Mouse (Mus musculus): ENCODE measurements around the gene Pyy. TPM values are rescaled to one million over a fixed set of nuclear protein-coding genes. Genes with fewer than 3 reads are reported as not detected.

Pyy gene
- polyA plus RNA-seq, 1 experiment: not detected

DNA sequence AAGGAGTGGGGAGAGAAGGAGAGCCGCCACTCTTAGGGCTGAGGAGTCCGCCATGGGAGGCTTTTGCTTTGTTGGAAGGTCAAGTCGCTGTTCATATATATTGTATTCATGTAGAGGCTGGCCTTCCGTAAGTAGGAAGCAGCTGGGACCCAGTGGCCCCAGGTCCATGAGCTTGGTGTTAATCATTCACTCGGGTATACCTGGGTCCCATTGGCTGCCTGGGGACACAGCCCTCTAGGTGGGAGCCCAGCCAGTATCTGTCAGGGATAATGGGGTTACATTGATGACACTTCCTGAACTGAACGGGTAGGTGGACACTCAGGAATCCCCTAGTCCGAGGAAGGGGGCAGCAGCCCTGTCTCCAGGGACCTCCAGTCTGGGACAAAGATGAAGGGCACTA lies 34.7 kb upstream of the Pyy start:
- WGBS: 70% methylated on average over 7 of the region's 7 CpGs
- no peak overlapping the region for H3K27ac ChIP-seq (ENCODE audit: control insufficient read depth, insufficient read depth, low read depth, low read length, poor library complexity)
- TF ChIP-seq POLR2A (IDR thresholded peaks at IDR 0.05; ENCODE audit: borderline replicate concordance, control insufficient read depth, low read depth, low read length) (no peak), CTCF (IDR thresholded peaks at IDR 0.05; ENCODE audit: control insufficient read depth, insufficient read depth, low read length) (no peak)
- no peak overlapping the region for H3K4me3 ChIP-seq (replicated peaks; ENCODE audit: control insufficient read depth, low read depth, low read length)
- H3K4me1 ChIP-seq (ENCODE audit: control insufficient read depth, insufficient read depth, low read length): peaks cover 1% of the 10 kb centered on the region; the same call in 1 of the 2 replicates

DNA sequence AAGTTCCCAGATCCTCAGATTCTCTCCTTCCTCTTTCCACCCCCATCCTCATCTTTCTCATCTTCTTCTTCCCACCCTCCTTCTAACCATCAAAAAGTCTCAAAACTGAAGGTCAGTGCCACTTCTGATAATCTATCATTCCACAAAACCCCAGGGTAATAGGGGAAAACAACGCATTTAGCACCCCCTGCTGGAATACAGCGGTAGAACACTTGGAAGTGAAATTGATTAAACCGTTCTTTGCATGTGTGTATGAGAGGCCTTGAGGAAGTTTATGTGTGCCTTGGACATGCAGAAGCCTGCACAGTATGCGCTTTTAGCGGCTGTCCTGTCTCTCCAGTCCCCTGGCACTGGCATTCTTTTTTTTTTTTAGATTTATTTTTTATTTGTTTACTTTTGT lies 32.9 kb upstream of the Pyy start:
- TF ChIP-seq POLR2A (IDR thresholded peaks at IDR 0.05; ENCODE audit: borderline replicate concordance, control insufficient read depth, low read depth, low read length) (no peak), CTCF (IDR thresholded peaks at IDR 0.05; ENCODE audit: control insufficient read depth, insufficient read depth, low read length) (0 out of 2 replicates have a peak, but pooled peaks have one; percentile 16)
- WGBS: 3% methylated on average over 5 of the region's 5 CpGs
- Histone ChIP-seq H3K4me1 (ENCODE audit: control insufficient read depth, insufficient read depth, low read length) (no peaks in the 10 kb centered on the region), H3K4me3 (replicated peaks; ENCODE audit: control insufficient read depth, low read depth, low read length) (no peak overlapping the region), H3K27ac (ENCODE audit: control insufficient read depth, insufficient read depth, low read depth, low read length, poor library complexity) (no peak overlapping the region)

DNA sequence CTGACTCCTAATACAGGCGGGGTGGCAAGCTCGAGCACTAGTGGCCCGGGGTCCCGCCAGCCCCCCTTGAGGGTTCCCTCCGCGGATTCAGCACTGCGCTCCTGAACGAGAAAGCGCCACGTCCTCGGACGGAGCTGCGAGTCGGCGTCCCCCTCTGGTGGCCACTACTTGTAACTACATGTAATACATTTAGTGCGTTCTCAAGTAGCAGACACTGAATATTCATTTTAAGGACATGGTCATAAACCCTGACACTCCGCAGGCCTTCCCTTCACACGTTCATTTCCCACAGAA lies 30.8 kb upstream of the Pyy start:
- TF ChIP-seq CTCF (IDR thresholded peaks at IDR 0.05; ENCODE audit: control insufficient read depth, insufficient read depth, low read length) (peak; percentile 92), POLR2A (IDR thresholded peaks at IDR 0.05; ENCODE audit: borderline replicate concordance, control insufficient read depth, low read depth, low read length) (no peak)
- WGBS: 2% methylated on average over 18 of the region's 18 CpGs
- no peak overlapping the region for H3K4me3 ChIP-seq (replicated peaks; ENCODE audit: control insufficient read depth, low read depth, low read length)
- no peaks in the 10 kb centered on the region for H3K4me1 ChIP-seq (ENCODE audit: control insufficient read depth, insufficient read depth, low read length)
- H3K27ac ChIP-seq (ENCODE audit: control insufficient read depth, insufficient read depth, low read depth, low read length, poor library complexity): no peak overlapping the region

DNA sequence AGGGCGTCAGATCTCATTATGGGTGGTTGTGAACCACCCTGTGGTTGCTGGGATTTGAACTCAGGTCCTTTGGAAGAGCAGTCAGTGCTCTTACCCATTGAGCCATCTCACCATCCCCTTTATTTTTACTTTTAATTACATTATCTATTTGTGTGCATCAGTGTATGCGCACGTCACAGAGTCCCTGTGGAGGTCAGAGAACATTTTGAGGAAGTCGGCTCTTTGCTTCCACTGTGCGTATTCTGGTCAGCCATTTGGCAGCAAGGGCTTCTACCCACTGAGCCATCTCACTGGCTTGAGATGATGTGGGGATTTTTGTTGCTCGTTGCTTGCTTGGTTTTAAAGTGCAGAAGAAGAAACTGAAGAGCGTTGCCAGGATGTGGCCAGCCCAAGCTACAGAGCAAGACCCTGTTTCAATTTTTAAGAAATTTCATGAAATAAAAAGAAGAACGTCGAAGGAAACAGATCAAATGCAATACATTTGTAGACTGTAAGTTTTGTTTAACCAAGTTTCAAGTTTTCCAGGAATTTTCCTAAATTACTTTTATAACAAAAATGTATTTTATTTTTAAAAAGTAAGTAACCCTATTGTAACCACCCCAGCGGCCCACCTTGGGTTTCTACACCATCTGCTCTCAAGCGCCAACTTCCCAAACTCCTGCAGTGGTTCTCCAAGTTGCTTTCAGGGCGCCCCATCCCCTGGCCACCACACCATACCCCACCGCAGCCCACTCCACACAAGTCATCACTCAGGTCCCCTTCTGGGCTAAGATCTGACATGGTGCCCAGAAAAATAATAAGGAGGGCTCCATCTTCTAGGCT lies 30.2 kb upstream of the Pyy start:
- Histone ChIP-seq H3K27ac (ENCODE audit: control insufficient read depth, insufficient read depth, low read depth, low read length, poor library complexity) (no peak overlapping the region), H3K4me3 (replicated peaks; ENCODE audit: control insufficient read depth, low read depth, low read length) (no peak overlapping the region), H3K4me1 (ENCODE audit: control insufficient read depth, insufficient read depth, low read length) (no peaks in the 10 kb centered on the region)
- TF ChIP-seq POLR2A (IDR thresholded peaks at IDR 0.05; ENCODE audit: borderline replicate concordance, control insufficient read depth, low read depth, low read length) (no peak), CTCF (IDR thresholded peaks at IDR 0.05; ENCODE audit: control insufficient read depth, insufficient read depth, low read length) (no peak)
- 18% methylated on average over 13 of the region's 13 CpGs for WGBS

DNA sequence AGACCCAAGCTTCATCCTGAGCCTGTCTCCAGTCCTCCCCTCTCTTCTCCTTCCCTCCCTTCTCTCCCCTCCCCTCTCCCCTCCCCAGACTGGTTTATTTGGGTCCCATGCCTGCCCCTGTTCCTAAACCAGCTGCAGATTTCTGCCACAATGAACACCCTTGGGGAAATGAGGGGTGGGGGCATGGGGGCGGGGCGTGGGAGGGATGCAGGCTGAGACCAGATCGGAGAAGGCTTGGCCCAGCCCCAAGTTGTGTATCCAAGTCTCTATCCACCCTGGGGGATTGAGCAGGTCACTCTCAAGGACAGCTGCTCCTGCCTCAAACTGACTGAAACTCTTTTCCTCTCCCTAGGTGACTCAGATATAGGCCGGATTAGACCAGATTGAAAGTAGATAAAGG lies 26.9 kb upstream of the Pyy start:
- no peak for TF ChIP-seq CTCF (IDR thresholded peaks at IDR 0.05; ENCODE audit: control insufficient read depth, insufficient read depth, low read length)
- TF ChIP-seq POLR2A (IDR thresholded peaks at IDR 0.05; ENCODE audit: borderline replicate concordance, control insufficient read depth, low read depth, low read length): no peak
- Histone ChIP-seq H3K27ac (ENCODE audit: control insufficient read depth, insufficient read depth, low read depth, low read length, poor library complexity) (no peak overlapping the region), H3K4me3 (replicated peaks; ENCODE audit: control insufficient read depth, low read depth, low read length) (no peak overlapping the region), H3K4me1 (ENCODE audit: control insufficient read depth, insufficient read depth, low read length) (no peaks in the 10 kb centered on the region)
- WGBS: 45% methylated on average over 4 of the region's 4 CpGs

DNA sequence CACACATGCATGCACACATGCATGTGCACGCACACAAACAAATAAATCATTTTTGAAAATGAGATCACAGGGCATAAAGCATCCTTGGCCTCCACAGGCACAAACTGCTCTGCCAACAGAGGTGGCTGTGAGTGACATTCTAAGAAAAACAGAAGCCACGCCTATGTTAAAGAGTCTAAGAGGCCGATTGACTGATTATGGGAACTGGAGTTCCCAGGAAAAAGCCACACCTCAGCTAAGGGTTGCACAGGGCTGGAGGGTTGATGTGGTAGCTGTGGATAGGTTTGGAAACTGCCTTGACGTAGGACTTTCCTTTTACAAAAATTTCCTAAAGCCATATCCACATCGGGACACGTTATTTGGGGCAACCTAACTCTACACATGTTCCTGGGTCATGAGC lies 9.8 kb upstream of the Pyy start:
- 74% methylated on average over 6 of the region's 6 CpGs for WGBS
- Histone ChIP-seq H3K4me1 (ENCODE audit: control insufficient read depth, insufficient read depth, low read length) (no peaks in the 10 kb centered on the region; the same call in 1 of the 2 replicates), H3K4me3 (replicated peaks; ENCODE audit: control insufficient read depth, low read depth, low read length) (no peak overlapping the region), H3K27ac (ENCODE audit: control insufficient read depth, insufficient read depth, low read depth, low read length, poor library complexity) (no peak overlapping the region)
- TF ChIP-seq POLR2A (IDR thresholded peaks at IDR 0.05; ENCODE audit: borderline replicate concordance, control insufficient read depth, low read depth, low read length): no peak
- TF ChIP-seq CTCF (IDR thresholded peaks at IDR 0.05; ENCODE audit: control insufficient read depth, insufficient read depth, low read length): no peak

DNA sequence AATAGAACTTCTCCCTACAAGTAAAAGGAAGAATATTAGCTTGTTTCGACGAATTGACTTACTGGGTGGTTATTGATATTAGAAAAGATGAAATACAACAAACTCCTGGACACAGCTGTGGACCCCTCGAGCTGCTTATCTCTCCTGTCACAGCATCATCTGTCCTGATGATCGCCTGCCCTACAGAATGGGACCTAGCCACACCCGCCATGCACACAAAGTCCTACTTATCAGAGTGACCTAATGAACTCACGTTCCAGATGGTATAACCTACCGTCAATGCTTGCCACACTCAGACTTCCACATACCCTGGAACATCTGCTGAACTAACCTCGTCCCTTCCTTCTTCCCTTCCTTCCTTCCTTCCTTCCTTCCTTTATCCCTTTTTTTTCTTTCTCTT lies 8.6 kb upstream of the Pyy start:
- no peak overlapping the region for H3K27ac ChIP-seq (ENCODE audit: control insufficient read depth, insufficient read depth, low read depth, low read length, poor library complexity)
- 54% methylated on average over 8 of the region's 8 CpGs for WGBS
- no peaks in the 10 kb centered on the region; the same call in 1 of the 2 replicates for H3K4me1 ChIP-seq (ENCODE audit: control insufficient read depth, insufficient read depth, low read length)
- H3K4me3 ChIP-seq (replicated peaks; ENCODE audit: control insufficient read depth, low read depth, low read length): no peak overlapping the region
- TF ChIP-seq POLR2A (IDR thresholded peaks at IDR 0.05; ENCODE audit: borderline replicate concordance, control insufficient read depth, low read depth, low read length) (no peak), CTCF (IDR thresholded peaks at IDR 0.05; ENCODE audit: control insufficient read depth, insufficient read depth, low read length) (no peak)

DNA sequence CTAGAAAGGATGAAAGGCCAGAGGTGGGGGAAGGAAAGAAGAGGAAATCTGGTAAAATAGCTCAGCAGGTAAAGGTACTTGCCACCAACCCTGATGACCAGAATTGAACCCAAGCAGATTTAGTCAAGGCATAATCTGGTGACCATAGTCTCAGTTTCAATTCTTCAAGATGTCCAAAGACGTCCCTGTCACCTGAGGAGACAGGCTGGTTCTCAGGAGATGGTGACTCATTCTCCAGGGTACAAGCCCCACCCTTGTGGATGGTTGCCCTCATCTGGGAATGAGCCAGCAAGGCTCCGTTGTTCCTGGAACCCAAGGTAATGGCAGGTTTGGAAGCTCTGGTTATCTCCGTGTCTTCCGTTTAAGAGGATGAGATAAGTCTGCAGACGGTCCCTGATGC lies 3.9 kb upstream of the Pyy start:
- TF ChIP-seq CTCF (IDR thresholded peaks at IDR 0.05; ENCODE audit: control insufficient read depth, insufficient read depth, low read length) (no peak), POLR2A (IDR thresholded peaks at IDR 0.05; ENCODE audit: borderline replicate concordance, control insufficient read depth, low read depth, low read length) (no peak)
- H3K4me1 ChIP-seq (ENCODE audit: control insufficient read depth, insufficient read depth, low read length): no peaks in the 10 kb centered on the region
- no peak overlapping the region for H3K4me3 ChIP-seq (replicated peaks; ENCODE audit: control insufficient read depth, low read depth, low read length)
- WGBS: 69% methylated on average over 5 of the region's 5 CpGs
- H3K27ac ChIP-seq (ENCODE audit: control insufficient read depth, insufficient read depth, low read depth, low read length, poor library complexity): no peak overlapping the region

DNA sequence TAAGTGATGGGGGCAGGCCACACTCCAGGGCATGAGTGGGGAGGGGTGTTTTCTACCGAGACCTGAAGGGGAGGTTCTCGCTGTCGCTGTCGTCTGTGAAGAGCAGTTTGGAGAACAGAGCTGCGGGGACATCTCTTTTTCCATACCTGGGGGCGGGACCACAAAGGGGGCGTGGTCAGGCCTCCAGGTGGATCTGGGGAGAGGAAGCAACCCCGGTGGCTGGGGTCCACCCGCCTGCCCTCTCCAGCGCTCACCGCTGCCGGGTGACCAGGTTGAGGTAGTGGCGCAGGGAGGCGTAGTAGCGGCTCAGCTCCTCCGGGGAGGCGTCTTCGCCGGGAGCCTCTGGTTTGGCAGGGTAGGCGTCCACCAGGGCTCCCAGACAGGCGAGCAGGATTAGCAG lies 721 bp downstream of the Pyy start:
- H3K4me3 ChIP-seq (replicated peaks; ENCODE audit: control insufficient read depth, low read depth, low read length): no peak overlapping the region
- H3K27ac ChIP-seq (ENCODE audit: control insufficient read depth, insufficient read depth, low read depth, low read length, poor library complexity): no peak overlapping the region
- H3K4me1 ChIP-seq (ENCODE audit: control insufficient read depth, insufficient read depth, low read length): no peaks in the 10 kb centered on the region
- no peak for TF ChIP-seq CTCF (IDR thresholded peaks at IDR 0.05; ENCODE audit: control insufficient read depth, insufficient read depth, low read length)
- WGBS: 3% methylated on average over 21 of the region's 21 CpGs

All from bone marrow, adult 2 months (tissue).